15 mouse cellular contexts compared by ENCODE assay signal in the genomic region with DNA sequence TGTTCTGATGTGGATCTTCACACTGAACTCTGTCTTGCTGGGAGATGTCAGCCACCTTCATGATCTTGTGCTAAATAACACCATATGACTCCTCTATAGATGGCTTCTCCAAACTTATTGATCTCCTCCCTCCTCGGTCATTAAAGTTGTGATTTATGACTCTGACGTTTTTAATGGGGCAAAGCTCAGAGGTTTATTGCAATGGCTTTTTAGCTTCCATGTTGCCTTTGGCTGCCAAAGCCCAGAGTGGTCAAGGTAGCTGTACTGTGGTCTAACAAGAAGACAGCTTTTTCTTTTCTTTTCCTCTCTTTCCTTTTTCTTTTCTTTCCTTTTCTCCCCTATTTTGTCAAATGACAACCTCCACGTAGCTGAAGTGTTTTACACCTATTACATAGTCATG. TPM values are rescaled to one million over a fixed set of nuclear protein-coding genes. Genes with fewer than 3 reads are reported as not detected.
DNase-seq lines count a peak whose midpoint lies in the region; ATAC-seq and TF ChIP-seq lines count a peak whose summit lies in the region.
"Had no signal": no experiment of that assay in that cellular context is flagged by ENCODE, and none has a peak within 500 bp of the region (broad histone marks: within the 10 kb centered on the region; RNA-seq: fewer than 3 reads in every experiment).

No protein-coding gene starts in this region.

- no peaks in the 10 kb centered on the region for H3K27me3 ChIP-seq in kidney, embryonic 14.5 days (ENCODE audit: control insufficient read depth, insufficient read depth, low read length)
- no peaks in the 10 kb centered on the region for H3K27me3 ChIP-seq in kidney, adult 2 months (replicated peaks; ENCODE audit: control insufficient read depth, insufficient read depth, low read length)
- H3K27me3 ChIP-seq in forebrain, embryonic 12.5 days, result peaks cover 31% of the 10 kb centered on the region; the same call in 1 of the 2 replicates
- H3K27me3 ChIP-seq in limb, embryonic 12.5 days, result peaks cover 17% of the 10 kb centered on the region; the same call in 1 of the 2 replicates
- H3K27me3 ChIP-seq in thymus, adult 2 months (ENCODE audit: control insufficient read depth, insufficient read depth, low read length), result no peaks in the 10 kb centered on the region

- TF ChIP-seq POLR2A in kidney, adult 2 months (IDR thresholded peaks at IDR 0.05; ENCODE audit: low read depth, low read length), result no peak
- TF ChIP-seq POLR2A in thymus, adult 2 months (IDR thresholded peaks at IDR 0.05; ENCODE audit: control insufficient read depth, extremely low read depth, insufficient read depth, low read length, poor library complexity), result no peak

- no peak overlapping the region for H3K4me3 ChIP-seq in kidney, embryonic 14.5 days (ENCODE audit: low read length)
- no peak overlapping the region for H3K4me3 ChIP-seq in kidney, adult 2 months (ENCODE audit: insufficient read depth, low read depth, low read length)
- no peak overlapping the region for H3K4me3 ChIP-seq in forebrain, embryonic 12.5 days (replicated peaks)
- H3K4me3 ChIP-seq in limb, embryonic 12.5 days (replicated peaks), result no peak overlapping the region
- H3K4me3 ChIP-seq in thymus, adult 2 months (ENCODE audit: control insufficient read depth, insufficient read depth, low read length), result no peak overlapping the region
- H3K4me3 ChIP-seq: hindbrain, embryonic 15.5 days; midbrain, embryonic 13.5 days had no signal

- H3K36me3 ChIP-seq in kidney, embryonic 14.5 days (ENCODE audit: control insufficient read depth, insufficient read depth, low read length), result no peaks in the 10 kb centered on the region
- H3K36me3 ChIP-seq in kidney, adult 2 months (ENCODE audit: control insufficient read depth, insufficient read depth, low read length), result no peaks in the 10 kb centered on the region
- no peaks in the 10 kb centered on the region for H3K36me3 ChIP-seq in forebrain, embryonic 12.5 days (replicated peaks)
- no peaks in the 10 kb centered on the region for H3K36me3 ChIP-seq in limb, embryonic 12.5 days
- H3K36me3 ChIP-seq in thymus, adult 2 months (ENCODE audit: control insufficient read depth, insufficient read depth, low read length), result no peaks in the 10 kb centered on the region
- H3K36me3 ChIP-seq: G1E; hindbrain, embryonic 15.5 days; midbrain, embryonic 13.5 days had no signal

- no peak overlapping the region for H3K27ac ChIP-seq in kidney, embryonic 14.5 days (ENCODE audit: low read depth, low read length)
- no peak overlapping the region for H3K27ac ChIP-seq in kidney, adult 2 months (ENCODE audit: insufficient read depth, low read depth, low read length)
- H3K27ac ChIP-seq in forebrain, embryonic 12.5 days, result peak overlapping the region; percentile 90; the same call in 1 of the 2 replicates
- H3K27ac ChIP-seq in limb, embryonic 12.5 days, result no peak overlapping the region
- H3K27ac ChIP-seq in thymus, adult 2 months (ENCODE audit: control insufficient read depth, insufficient read depth, low read length), result no peak overlapping the region

- H3K4me2 ChIP-seq in kidney, embryonic 14.5 days (replicated peaks; ENCODE audit: low read depth, low read length), result no peak overlapping the region
- H3K4me2 ChIP-seq in forebrain, embryonic 12.5 days, result peak overlapping the region; percentile 40
- H3K4me2 ChIP-seq in limb, embryonic 12.5 days, result peak overlapping the region; percentile 37

- no peak overlapping the region for H3K9ac ChIP-seq in kidney, embryonic 14.5 days (ENCODE audit: low read depth, low read length)
- no peak overlapping the region for H3K9ac ChIP-seq in forebrain, embryonic 12.5 days
- no peak overlapping the region for H3K9ac ChIP-seq in limb, embryonic 12.5 days (replicated peaks)
- H3K9ac ChIP-seq: hindbrain, embryonic 15.5 days; midbrain, embryonic 13.5 days had no signal

- no peak for DNase-seq in kidney, adult 2 months
- DNase-seq in embryo, embryonic 10 days (ENCODE audit: low spot score), result peak; percentile 72
- no peak for DNase-seq in thymus, adult 2 months
- DNase-seq in ovary, postnatal 14 days (ENCODE audit: low spot score), result no peak
- DNase-seq: adrenal gland, adult 2 months; cerebellum, adult 18-20 months; kidney, adult 8-10 months; lung, postnatal 4 days; thymus, adult 18-20 months had no signal

- ATAC-seq in kidney, embryonic 14.5 days (ENCODE audit: low FRiP score, low TSS enrichment), result peak; percentile 44; the same call in 1 of the 2 replicates
- ATAC-seq in forebrain, embryonic 12.5 days (ENCODE audit: low FRiP score), result peak; percentile 10; the same call in 1 of the 2 replicates
- ATAC-seq in limb, embryonic 12.5 days (ENCODE audit: insufficient number of reproducible peaks, insufficient read depth, low FRiP score, low TSS enrichment, low read depth), result no peak

- WGBS in kidney, embryonic 14.5 days, result 5% methylated on average over 3 of the region's 3 CpGs
- WGBS in kidney, adult 2 months, result 59% methylated on average over 3 of the region's 3 CpGs
- WGBS in forebrain, embryonic 12.5 days, result 23% methylated on average over 3 of the region's 3 CpGs
- WGBS in limb, embryonic 12.5 days, result 2% methylated on average over 3 of the region's 3 CpGs
- 53% methylated on average over 3 of the region's 3 CpGs for WGBS in thymus, adult 2 months

- H3K4me1 ChIP-seq in kidney, embryonic 14.5 days (ENCODE audit: control insufficient read depth, insufficient read depth, low read length), result peaks cover 32% of the 10 kb centered on the region
- no peaks in the 10 kb centered on the region; the same call in 1 of the 2 replicates for H3K4me1 ChIP-seq in kidney, adult 2 months (ENCODE audit: control insufficient read depth, insufficient read depth, low read length)
- H3K4me1 ChIP-seq in forebrain, embryonic 12.5 days, result peaks cover 51% of the 10 kb centered on the region
- peaks cover 46% of the 10 kb centered on the region for H3K4me1 ChIP-seq in limb, embryonic 12.5 days (replicated peaks)
- H3K4me1 ChIP-seq in thymus, adult 2 months (replicated peaks; ENCODE audit: control insufficient read depth, insufficient read depth, low read length), result no peaks in the 10 kb centered on the region

- H3K9me3 ChIP-seq in kidney, embryonic 14.5 days (ENCODE audit: control insufficient read depth, low read length), result no peaks in the 10 kb centered on the region
- no peaks in the 10 kb centered on the region for H3K9me3 ChIP-seq in forebrain, embryonic 12.5 days
- H3K9me3 ChIP-seq in limb, embryonic 12.5 days, result no peaks in the 10 kb centered on the region
- H3K9me3 ChIP-seq: hindbrain, embryonic 15.5 days; midbrain, embryonic 13.5 days had no signal

- no peak for TF ChIP-seq CTCF in kidney, adult 2 months (conservative IDR thresholded peaks at IDR 0.05; ENCODE audit: insufficient read depth, insufficient read length, low read depth, low read length)
- TF ChIP-seq CTCF in thymus, adult 2 months (IDR thresholded peaks at IDR 0.05; ENCODE audit: borderline replicate concordance, control insufficient read depth, extremely low read depth, insufficient read depth, low read length, poor library complexity), result no peak

RNA-seq across cellular contexts. Expression of gene Gas1, which starts 52.1 kb away (rescaled TPM):
- polyA plus RNA-seq in kidney, embryonic 14.5 days (2014; fragmentation: Nextera tagmentation; extraction: Ambion mirVana), result 143 and 146 TPM in 2 replicates
- polyA plus RNA-seq in kidney, adult 2 months (2012; rRNA removed), result 31.1 and 53.9 TPM in 2 replicates
- 140 and 153 TPM in 2 replicates for polyA plus RNA-seq in forebrain, embryonic 12.5 days (2016; fragmentation: Nextera tagmentation; extraction: Ambion mirVana)
- 318 and 346 TPM in 2 replicates for polyA plus RNA-seq in limb, embryonic 12.5 days (2016; fragmentation: Nextera tagmentation; extraction: Ambion mirVana)
- 58.7 and 66.8 TPM in 2 replicates for polyA plus RNA-seq in thymus, adult 2 months (2012; rRNA removed)
- polyA plus RNA-seq: G1E had no signal
